Mouse (Mus musculus) retina, embryonic 14.5 days (tissue): ENCODE data around the gene Tnnt1.

Source experiments
- DNase-seq: peaks from one replicate; pipeline ENCODE4 v3.0.0-alpha.2; 2015; ENCODE audit warnings: low spot score

The Tnnt1 gene

DNA sequence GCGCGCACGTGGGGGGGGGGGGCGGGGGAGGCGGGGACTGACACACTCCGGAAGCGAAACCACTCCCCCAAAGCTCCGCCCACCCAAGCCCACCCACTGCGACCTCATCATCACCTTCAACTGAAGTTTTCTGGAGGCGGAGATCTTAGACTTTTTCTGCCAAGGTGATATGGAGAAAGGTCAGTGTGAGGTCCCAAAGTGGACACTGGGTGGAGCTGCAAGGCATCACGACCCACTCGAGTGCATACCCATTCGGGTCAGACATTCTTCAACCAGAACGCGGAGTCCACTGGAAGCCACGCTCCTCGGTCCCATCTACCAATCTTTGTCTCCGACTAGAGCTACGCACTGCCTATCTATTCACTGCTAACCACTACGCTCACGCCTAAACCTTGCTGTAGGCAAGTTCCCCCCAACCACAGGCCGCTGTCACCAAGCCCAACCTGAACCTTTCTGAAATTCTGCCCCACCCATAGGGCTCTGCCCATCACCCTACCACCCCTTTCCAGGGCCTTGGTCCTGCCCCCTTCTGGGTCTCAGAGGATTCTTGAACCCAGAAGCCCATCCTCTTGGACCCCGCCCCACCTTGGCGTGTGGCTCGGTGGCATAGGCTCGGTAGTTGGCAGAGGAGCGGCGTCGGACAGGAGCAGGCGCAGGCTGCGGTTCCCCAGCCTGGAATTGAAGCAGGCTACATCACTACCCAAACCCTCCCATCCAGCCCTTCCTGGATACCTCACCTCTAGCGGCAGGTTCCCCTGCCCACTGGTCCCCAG is 5.2 kb upstream of the Tnnt1 start:
- DNase-seq: peak; percentile 38

DNA sequence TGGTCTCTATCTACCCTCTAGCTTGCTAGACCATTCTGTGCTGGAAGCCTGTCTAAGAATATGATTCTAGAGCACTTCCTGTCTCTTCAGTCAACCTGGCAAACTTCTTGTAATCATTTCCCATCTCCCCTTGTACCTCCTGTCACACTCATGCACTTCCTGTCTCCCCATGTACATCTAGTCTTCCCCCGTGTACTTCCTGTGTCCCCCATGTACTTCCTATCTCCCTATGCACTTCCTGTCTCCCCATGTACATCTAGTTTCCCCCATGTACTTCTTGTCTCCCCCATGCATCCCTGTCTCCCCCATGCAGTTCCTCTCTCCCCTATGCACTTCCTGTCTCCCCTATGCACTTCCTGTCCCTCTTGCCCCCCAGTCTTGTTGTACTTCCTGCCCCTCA is 2.3 kb upstream of the Tnnt1 start:
- no peak for DNase-seq

DNA sequence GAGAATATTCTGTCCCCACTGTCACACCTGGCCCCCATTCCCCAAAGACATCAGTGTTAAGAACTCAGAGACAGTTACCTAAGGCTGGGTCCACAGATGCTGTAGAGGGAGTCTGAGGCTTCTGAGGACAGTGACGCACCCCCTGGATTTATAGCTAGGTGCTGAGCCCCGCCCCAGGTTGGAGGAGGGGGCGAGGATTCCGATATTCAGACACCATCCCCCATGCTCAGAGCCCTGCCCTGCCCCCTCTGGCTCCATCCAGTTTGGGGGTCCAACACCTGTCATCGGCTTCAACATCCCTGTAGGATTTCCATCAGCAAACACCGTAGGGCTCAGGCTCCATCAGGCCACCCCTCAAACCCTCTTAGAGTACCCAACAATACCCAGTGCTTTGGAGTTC is 329 bp downstream of the Tnnt1 start:
- DNase-seq: no peak

DNA sequence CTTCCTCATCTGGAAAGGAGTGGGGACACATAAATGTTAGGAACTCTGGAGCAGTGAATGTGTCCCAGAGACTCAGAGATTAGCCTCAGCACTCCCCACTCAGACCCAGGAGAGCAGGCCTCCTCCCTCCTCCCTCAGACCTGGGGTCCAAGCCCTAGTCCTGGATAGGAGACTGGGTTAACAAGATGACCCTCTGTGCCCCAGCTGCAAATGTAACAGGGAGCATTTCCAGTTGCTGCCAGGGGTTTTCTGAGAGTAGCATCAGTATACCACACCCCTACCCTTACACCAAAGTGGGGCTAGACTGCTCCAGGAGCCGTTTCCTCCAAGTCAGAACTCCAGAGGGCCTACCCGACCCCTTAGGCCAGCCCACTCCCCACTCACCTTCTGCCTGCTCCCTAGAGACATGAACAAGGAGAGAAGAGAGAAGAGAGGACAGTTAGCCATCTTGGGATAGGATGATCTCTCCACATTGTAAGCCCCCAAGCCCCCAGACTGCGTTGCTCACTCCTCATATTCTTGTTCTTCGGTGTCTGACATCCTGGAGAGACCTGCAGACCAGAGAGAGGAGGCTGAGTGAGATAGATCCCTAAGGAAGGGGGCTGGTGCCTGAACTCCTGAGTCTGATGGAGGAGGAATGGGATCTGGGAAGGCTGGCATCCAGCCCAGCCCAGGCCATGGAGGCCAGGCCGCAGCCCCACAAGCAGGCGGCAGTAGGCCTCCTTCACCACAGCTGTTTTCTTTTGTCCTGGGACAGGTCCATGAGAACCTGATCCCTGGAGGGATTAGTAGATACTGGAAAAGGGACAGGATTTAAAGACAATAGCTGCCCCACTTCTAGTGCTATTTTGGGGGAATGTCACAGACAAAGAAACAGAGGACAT is 2.1 kb downstream of the Tnnt1 start:
- no peak for DNase-seq

DNA sequence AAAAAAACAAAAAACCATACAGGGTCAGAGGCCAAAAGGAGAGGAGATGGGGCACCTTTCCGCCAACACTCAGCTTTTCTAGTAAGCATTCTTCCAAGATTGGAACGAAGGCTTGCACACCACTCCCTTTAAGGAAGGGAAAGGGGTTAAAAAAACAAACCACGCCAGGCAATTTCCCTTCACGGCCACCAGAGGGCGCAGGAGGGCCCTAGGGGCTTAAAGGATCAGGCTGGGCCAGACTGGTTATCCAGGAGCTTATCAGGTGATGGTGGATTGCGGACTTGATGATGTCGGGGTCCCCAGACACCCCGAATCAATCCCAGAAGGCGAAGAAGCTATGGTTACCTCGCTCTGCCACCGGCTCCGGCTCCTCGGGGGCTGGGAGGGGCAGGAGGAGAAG is 2.9 kb downstream of the Tnnt1 start:
- DNase-seq: peak; percentile 79

DNA sequence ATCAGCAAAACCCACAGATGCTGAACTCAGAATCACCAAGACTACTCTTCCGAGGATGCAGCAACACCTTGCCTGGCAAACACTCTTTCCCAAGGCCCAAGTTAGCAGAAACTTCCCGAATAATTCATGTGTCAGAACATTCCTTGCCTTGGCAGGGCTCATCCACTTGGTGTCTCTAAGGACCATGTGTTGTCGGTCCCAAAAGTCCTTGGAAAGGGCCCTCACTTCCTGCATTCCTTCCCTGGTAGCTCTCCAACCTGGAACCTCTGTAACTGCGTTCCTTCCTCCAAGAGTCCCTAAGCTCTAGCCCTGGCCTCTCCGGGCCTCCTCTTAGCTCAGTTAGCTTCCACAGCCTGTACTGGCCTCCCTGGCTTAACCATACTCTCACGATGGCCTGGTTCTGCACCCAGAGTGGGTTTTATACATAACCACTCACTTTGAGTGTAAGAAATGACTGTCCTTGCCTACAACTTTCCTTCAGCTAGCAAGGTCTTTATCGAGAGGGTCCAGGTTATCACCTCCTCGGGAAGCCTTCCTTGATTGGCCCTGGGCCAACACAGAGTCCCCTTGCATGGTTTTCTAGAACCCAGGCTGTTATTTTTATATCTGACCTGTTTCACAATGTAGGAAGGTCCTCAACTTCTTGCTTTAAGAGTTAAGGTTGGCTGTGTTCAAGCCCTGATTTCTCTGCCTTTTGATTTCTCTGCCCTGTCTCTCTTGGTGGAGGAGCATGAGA is 4.5 kb downstream of the Tnnt1 start:
- no peak for DNase-seq

DNA sequence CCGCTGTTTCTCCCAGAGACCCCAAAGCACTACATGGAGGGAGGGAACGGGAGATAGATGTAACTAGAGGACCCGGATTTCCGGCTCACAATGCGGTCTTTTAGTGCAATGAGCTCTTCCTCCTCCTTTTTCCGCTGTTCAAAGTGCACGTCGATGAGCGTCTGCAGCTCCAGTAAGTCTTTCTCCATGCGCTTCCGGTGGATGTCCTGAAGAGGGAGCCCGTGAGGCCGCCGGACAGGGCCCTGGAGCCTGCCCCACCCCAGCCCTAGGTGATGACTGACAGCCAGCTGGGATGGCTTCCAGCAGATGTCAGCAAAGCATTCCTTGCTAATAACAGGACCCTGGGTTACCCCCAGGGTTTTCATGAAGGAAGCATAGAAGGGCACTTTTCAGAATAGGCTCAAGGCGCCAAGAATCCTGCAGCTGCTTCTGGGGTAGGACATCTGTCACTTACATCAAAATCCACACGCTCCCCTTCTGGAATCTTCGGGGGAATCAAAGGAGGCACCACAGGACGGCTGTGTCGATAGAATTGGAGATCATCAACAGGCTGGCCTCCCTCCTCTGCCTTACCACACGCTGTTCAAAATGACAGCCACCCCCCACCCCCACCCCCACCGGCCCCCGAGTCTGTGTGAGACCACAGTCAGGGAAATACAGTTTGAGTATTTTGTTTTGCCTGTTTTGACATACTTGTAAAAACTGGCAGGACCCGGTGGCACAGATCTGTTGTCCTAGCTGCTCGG is 6.1 kb downstream of the Tnnt1 start:
- peak; percentile 93 for DNase-seq

DNA sequence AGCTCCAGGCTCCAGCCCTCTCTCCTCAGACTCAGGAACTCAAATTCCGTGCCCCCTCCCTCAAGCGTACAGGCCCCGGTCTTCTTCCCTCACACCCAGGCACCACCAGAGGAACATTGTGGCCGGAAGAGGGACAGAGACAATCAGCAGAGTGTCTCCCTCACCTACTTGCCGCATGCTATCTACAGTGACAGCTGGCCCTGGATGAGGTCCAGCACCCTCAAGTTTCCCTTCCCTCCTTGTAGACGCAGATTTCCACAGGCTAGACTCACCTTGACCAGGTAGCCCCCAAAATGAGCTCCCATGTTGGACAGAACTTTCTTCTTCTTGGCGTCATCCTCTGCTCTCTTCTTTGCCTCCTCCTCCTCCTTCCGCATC is 7.5 kb downstream of the Tnnt1 start:
- DNase-seq: no peak

DNA sequence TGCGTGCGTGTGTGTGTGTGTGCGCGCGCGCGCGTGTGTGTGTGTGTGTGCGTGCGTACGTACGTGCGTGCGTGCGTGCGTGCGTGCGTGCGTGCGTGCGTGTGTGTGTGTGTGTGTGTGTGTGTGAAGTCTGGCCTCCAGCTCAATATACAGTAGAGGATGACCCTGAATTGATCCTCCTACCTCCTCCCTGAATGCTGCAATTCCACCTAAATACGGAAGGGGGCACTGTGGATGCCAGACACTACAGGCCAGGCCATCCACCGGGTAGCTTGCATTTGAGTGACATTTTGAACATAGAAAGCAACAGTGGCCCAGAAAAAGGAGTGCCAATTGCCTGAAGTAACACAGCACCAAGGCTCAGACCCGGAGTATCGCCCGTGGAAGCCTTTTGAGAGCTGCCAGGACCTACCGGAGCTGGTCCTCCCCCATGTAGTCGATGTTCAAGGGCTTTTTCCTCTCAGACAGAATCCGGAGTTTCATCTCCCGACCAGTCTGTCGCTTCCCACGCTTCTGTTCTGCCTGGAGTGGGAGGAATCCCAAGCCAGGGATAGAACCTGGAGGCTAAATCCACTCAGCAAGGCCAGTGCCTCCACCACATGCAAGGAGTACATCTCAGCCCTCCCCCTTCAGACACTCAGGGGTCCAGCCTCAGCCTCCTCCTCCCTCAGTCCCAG is 8.0 kb downstream of the Tnnt1 start:
- DNase-seq: no peak

DNA sequence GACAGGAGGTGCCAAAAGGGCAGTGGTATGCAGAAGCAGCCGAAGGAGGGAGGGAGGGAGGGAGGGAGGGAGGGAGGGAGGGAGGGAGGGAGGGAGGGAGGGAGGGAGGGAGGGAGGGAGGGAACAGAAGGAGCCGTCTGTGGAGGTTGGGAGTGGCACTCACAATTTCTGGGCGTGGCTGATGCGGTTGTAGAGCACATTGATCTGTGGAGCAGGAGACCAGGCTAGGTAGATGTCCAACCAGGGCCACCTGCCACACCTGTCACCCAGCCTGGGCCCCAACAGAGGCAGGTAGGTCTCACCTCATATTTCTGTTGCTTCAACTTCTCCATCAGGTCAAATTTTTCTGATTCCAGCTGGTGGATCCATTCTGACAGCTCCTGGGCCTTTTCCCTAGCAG is 9.0 kb downstream of the Tnnt1 start:
- no peak for DNase-seq

DNA sequence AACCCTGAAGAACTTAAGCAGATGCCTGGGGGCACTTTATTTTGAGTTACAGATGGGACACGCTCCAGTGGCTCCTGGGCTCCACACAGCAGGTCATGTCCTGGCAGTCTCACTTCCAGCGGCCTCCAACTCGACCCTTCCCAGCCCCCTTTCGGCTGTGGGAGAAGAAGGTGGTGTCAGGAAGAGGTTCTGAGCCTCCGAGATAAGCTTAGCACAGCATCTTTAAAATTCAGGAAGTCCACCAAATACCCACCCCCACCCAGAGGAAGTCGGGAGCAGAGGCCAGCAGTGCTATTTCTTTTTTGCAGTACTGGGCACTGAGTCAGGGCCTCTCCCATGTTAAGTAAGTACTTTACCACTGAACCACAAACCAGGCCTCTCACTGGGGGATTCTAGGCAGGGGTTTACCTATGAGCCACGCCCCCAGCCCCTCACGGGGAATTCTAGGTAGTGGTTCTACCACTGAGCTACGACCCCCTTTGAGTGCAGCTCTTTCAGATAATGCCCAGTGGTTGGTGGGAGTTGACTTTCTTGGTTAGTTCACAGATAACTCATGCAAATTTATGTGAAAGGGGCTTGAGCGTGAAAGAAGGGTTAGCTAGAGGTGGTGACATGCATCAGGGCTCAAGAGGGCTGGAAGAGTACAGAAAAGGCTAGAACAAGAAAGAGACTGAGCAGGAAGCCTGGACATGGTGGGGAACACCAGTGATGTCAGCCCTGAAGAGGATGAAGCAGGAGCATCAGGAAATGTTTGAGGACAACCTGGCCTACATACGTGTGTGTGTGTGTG is 11.3 kb downstream of the Tnnt1 start:
- DNase-seq: no peak

DNA sequence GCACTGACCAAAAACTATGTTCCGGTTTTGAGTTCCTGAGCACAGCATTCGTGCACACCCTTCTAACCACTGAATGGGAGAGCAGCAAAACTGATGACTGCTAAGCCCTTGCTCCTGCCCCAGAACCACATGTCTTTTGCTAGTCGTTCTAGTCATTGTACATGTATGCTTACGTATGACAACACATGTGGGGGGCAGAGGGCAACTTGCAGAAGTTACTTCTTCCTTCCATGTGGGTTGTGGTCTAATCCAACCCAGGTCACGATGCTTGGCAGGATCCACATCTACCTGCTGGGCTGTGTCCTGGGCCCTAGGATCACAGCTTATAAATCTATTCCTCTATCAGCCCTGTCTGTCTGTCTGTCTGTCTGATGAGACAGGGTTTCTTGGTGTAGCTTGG is 12.3 kb downstream of the Tnnt1 start:
- DNase-seq: no peak

DNA sequence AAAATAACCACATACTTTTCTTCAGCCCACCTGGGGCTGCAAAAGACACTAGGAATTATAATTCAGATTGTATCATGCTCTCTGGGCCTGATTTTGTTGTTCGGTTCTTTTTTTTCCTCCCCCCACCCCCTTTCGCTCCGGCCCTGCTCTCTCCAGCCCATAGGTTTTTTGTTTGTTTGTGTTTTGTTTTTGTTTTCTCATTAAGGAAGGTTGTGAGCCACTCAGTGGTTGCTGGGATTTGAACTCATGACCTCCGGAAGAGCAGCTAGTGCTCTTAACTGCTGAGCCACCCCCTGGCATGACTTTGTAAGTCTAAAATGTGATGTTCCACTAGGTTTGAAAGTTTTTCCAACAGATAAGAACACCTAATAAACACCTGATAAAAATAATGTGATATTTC is 13.1 kb downstream of the Tnnt1 start:
- no peak for DNase-seq

DNA sequence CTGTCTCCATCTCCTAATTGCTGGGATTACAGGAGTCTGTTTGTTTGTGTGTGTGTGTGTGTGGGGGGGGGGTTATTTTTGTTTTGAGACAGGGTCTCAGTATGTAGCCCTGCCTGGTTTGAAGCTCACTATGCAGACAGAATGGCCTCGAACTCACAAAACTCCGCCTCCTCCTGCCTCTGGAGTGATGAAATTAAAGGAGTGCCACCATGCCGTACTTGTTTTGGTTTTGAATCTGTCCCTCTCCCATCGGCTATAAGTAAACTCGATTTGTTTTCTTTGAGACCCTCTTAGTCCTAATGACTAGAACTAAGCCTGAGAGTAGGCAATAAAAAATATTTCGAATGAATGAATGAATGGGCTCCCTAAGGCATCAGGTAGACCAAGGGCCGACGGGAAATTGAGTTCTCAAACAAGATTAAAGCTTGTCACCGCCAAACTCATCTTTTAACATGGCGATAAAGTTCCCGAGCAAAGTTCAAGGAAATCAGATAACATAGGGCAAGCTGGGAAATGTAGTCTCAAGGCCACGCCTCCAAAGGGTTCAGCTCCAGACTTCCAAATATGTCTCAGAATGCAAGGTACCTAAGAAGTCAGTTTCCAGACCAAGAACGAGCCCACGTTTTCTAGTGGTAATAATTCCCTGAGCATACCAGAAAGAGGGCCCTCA is 13.6 kb downstream of the Tnnt1 start:
- peak; percentile 68 for DNase-seq

DNA sequence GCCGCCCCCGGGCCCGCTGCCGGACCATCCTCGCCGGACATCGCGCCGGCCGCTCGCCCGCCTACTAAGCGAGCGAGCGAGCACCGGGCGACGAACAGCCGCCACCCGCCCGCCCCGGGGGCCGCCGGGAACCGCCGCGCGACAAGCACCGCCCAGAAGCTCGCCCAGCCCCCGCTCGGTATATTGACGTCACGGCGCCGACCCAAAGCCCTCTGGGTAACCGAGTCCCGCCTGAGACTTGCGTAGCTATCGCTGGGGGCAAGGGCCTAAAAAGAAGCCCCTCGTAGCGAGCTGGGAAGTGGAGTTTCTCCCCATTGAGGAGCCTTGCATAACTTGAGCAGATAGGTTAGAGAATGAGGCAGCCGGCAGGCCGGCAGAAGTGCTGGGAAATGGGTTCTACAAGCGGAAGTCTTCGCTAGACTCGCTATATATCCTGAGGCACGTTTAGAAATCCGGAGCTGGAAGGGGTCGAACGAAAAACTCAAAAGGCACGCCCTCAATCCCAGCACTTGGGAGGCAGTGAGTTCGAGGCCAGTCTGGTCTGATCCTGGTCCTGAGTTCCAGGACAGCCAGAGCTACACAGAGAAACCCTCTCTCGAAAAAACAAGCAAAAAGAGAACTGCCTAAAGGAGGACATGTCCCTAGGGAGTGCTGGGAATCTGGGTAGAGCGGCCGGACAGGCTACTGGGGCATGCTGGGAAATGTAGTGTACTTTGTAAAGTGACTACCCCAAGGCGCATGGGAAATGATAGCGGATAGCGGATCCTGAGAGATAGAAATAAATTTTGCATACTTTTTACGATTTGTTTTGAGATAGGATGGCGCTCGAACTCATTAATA is 14.4 kb downstream of the Tnnt1 start, which contains the start of gene Ppp1r12c:
Gene Ppp1r12c (minus strand): TSS at position 123 of the 840 bp plus-strand sequence.
- peak; percentile 95 for DNase-seq

DNA sequence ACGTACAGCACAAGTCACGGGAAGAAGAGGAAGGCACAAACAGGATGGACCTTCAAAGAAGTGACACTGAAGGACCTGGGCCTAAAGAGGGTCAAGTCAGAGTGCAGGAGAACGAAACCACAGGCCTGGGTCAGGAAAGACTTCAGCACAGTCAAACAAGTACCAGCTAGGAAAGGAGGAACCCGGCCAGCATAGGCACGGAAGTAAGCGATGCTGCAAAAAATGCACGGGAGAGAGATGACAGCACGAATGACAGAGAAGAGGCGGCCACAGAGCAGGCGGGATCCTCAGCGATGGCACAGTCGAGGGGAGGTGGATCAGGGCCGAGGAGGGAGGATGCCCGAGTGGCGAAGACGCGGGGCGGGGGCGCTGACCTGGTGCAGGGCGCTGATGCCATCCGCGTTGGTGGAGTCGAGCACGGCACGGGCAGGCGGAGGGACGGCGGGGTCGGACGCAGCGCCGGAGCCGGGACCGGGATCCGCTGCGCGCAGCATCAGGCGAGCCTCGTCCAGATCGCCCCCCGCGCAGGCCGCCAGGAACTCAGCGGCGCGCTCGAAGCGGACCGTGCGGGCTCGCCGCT is 15.2 kb downstream of the Tnnt1 start:
- DNase-seq: peak; percentile 48

DNA sequence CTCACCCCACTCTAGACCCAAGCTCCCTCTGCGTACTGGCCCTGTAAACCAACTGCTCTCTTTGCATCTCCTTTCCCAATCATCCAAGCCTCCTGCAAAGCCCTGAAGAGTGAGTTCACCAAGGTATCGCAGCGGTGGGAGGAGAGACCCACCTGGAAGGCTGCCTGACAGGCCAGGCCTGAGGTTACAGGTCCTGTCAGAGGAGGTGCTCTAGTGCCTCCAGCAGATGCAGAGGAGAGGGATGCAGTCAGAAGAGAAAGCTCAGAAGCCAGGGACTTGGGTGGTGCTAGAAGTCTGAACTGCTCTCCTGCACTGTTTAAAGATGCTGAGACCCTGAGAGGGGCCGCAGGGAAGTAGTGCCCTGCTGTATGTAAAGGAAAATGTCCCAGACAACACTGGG is 17.1 kb downstream of the Tnnt1 start:
- no peak for DNase-seq

DNA sequence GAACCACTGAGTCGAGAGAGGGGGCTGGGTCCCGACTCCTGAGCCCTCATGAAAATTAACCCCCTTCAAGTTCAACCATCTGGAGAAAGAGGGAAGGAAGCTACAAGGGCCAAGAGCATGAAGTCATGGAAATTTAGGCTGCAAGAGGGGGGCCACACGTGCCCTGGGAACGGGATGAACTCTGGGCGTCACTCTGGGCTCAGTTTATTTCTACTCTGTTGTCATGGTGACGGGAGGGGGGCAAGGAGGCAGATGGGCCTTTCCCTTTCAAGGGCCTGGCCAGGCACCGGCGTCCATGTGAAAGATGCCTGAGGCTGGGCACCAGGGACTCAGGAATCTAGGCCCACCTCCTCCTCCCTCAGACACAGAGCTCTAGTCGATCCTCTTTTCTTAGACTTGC is 17.9 kb downstream of the Tnnt1 start:
- peak; percentile 77 for DNase-seq
